Mouse (Mus musculus) MEL (cell line): Measurements from ENCODE around the gene Selenom. TPM values are rescaled to one million over a fixed set of nuclear protein-coding genes. Genes with fewer than 3 reads are reported as not detected.

ENCODE experiments used
- DNase-seq: peaks from one replicate; pipeline ENCODE4 v3.0.0; 2011; ENCODE audit warnings: low read depth, low spot score
- H3K27ac ChIP-seq: 2 replicates; pipeline ENCODE4 v1.5.1; 2012; ENCODE audit warnings: low read depth, mild to moderate bottlenecking, control low read depth, low read length, moderate library complexity; ENCODE audit not compliant: control insufficient read depth
- H3K27me3 ChIP-seq, 2 experiments: fragments of 150-350 bp in 1 of 2; sonication (generic) in 1 of 2; 2 replicates each; pipeline ENCODE4 v1.6.1; 2012; ENCODE audit warnings: low read length in 2 of 2, mild to moderate bottlenecking in 2 of 2, improper control_type of control experiment in 1 of 2, moderate library complexity in 1 of 2; ENCODE audit not compliant: insufficient read depth in 2 of 2, control insufficient read depth in 1 of 2
- H3K36me3 ChIP-seq, 2 experiments: 2 replicates each; pipeline ENCODE4 v1.6.1; 2012 to 2014; ENCODE audit warnings: low read length in 2 of 2, improper control_type of control experiment in 1 of 2, inconsistent platforms in 1 of 2, mild to moderate bottlenecking in 1 of 2; ENCODE audit not compliant: insufficient read depth in 2 of 2, control insufficient read depth in 1 of 2
- H3K4me1 ChIP-seq, 2 experiments: fragments of 150-350 bp in 1 of 2; sonication (generic) in 1 of 2; 2 replicates each; pipeline ENCODE4 v1.6.1; 2012; ENCODE audit warnings: low read length in 2 of 2, improper control_type of control experiment in 1 of 2, mild to moderate bottlenecking in 1 of 2; ENCODE audit not compliant: insufficient read depth in 2 of 2, control insufficient read depth in 1 of 2
- H3K4me3 ChIP-seq, 2 experiments: fragments of 150-350 bp in 1 of 2; sonication (generic) in 1 of 2; 2 replicates each; pipeline ENCODE4 v1.5.1; 2012; ENCODE audit warnings: low read depth in 2 of 2, low read length in 2 of 2, mild to moderate bottlenecking in 2 of 2, moderate library complexity in 2 of 2, control low read depth in 1 of 2, improper control_type of control experiment in 1 of 2; ENCODE audit not compliant: control insufficient read depth in 1 of 2, insufficient read depth in 1 of 2
- H3K79me2 ChIP-seq: 2 replicates; pipeline ENCODE4 v1.6.1; 2012; ENCODE audit warnings: mild to moderate bottlenecking, low read length, moderate library complexity; ENCODE audit not compliant: control insufficient read depth, poor library complexity, insufficient read depth
- H3K9ac ChIP-seq: 2 replicates; pipeline ENCODE4 v1.6.1; 2012; ENCODE audit warnings: low read depth, mild to moderate bottlenecking, control low read depth, low read length, moderate library complexity; ENCODE audit not compliant: control insufficient read depth, poor library complexity, severe bottlenecking
- H3K9me3 ChIP-seq: fragments of 150-350 bp; sonication (generic); replicated peaks from 2 replicates; pipeline ENCODE4 v1.6.1; 2012; ENCODE audit warnings: mild to moderate bottlenecking, low read length, improper control_type of control experiment, moderate library complexity; ENCODE audit not compliant: insufficient read depth
- BHLHE40 ChIP-seq: IDR thresholded peaks from 2 replicates; pipeline ENCODE4 v1.6.1; 2012; ENCODE audit warnings: low read depth, mild to moderate bottlenecking, inconsistent platforms, low read length, improper control_type of control experiment, borderline replicate concordance
- CHD1 ChIP-seq: IDR thresholded peaks from 2 replicates; pipeline ENCODE4 v1.6.1; 2012; ENCODE audit warnings: low read depth, mild to moderate bottlenecking, inconsistent platforms, low read length, improper control_type of control experiment
- CHD2 ChIP-seq: IDR thresholded peaks from 2 replicates; pipeline ENCODE4 v1.6.1; 2011; ENCODE audit warnings: low read length, improper control_type of control experiment
- CTCF ChIP-seq, 3 experiments: IDR thresholded peaks in 2 of 3; conservative IDR thresholded peaks in 1 of 3; 2 replicates each; pipeline ENCODE4 v1.5.1; 2011 to 2012; ENCODE audit warnings: low read length in 3 of 3, low read depth in 2 of 3, mild to moderate bottlenecking in 2 of 3, improper control_type of control experiment in 1 of 3, inconsistent platforms in 1 of 3, mixed read lengths in 1 of 3, moderate library complexity in 1 of 3; ENCODE audit not compliant: control insufficient read depth in 1 of 3, insufficient read depth in 1 of 3, poor library complexity in 1 of 3, severe bottlenecking in 1 of 3
- E2F4 ChIP-seq: IDR thresholded peaks from 2 replicates; pipeline ENCODE4 v1.6.1; 2011; ENCODE audit warnings: low read depth, low read length, improper control_type of control experiment, borderline replicate concordance
- ELF1 ChIP-seq: IDR thresholded peaks from 2 replicates; pipeline ENCODE4 v1.6.1; 2014; ENCODE audit warnings: low read depth, mild to moderate bottlenecking, inconsistent platforms, low read length, improper control_type of control experiment, moderate library complexity
- ETS1 ChIP-seq: IDR thresholded peaks from 2 replicates; pipeline ENCODE4 v1.6.1; 2012; ENCODE audit warnings: low read depth, mild to moderate bottlenecking, inconsistent platforms, low read length, improper control_type of control experiment, moderate library complexity
- GABPA ChIP-seq: IDR thresholded peaks from 2 replicates; pipeline ENCODE4 v1.6.1; 2012; ENCODE audit warnings: low read depth, mild to moderate bottlenecking, inconsistent platforms, low read length, improper control_type of control experiment, moderate library complexity
- HCFC1 ChIP-seq: IDR thresholded peaks from 2 replicates; pipeline ENCODE4 v1.6.1; 2012; ENCODE audit warnings: low read depth, mild to moderate bottlenecking, inconsistent platforms, low read length, improper control_type of control experiment, moderate library complexity
- JUND ChIP-seq: IDR thresholded peaks from 2 replicates; pipeline ENCODE4 v1.6.1; 2011; ENCODE audit warnings: low read depth, mild to moderate bottlenecking, improper control_type of control experiment, low read length
- KAT2A ChIP-seq: conservative IDR thresholded peaks from 2 replicates; pipeline ENCODE4 v1.6.1; 2012; ENCODE audit warnings: low read depth, low read length, improper control_type of control experiment, inconsistent platforms
- MEF2A ChIP-seq: IDR thresholded peaks from 2 replicates; pipeline ENCODE4 v1.6.1; 2014; ENCODE audit warnings: low read depth, mild to moderate bottlenecking, inconsistent platforms, low read length, improper control_type of control experiment; ENCODE audit not compliant: poor library complexity, insufficient replicate concordance, severe bottlenecking; ENCODE audit errors: extremely low read depth
- MXI1 ChIP-seq: IDR thresholded peaks from 2 replicates; pipeline ENCODE4 v1.6.1; 2011; ENCODE audit warnings: mild to moderate bottlenecking, low read depth, low read length, improper control_type of control experiment
- MYB ChIP-seq: IDR thresholded peaks from 2 replicates; pipeline ENCODE4 v1.6.1; 2011; ENCODE audit warnings: mild to moderate bottlenecking, low read depth, low read length, improper control_type of control experiment
- MYC ChIP-seq: IDR thresholded peaks from 2 replicates; pipeline ENCODE4 v1.6.1; 2011; ENCODE audit warnings: low read depth, mild to moderate bottlenecking, low read length, improper control_type of control experiment, moderate library complexity
- NELFE ChIP-seq: IDR thresholded peaks from 2 replicates; pipeline ENCODE4 v1.6.1; 2011; ENCODE audit warnings: low read depth, low read length, improper control_type of control experiment
- POLR2A ChIP-seq, 2 experiments: IDR thresholded peaks; 2 replicates each; pipeline ENCODE4 v1.6.1; 2011 to 2012; ENCODE audit warnings: low read length in 2 of 2, mild to moderate bottlenecking in 2 of 2, control low read depth in 1 of 2, improper control_type of control experiment in 1 of 2, low read depth in 1 of 2, moderate library complexity in 1 of 2; ENCODE audit not compliant: control insufficient read depth in 1 of 2, insufficient read depth in 1 of 2, poor library complexity in 1 of 2
- RAD21 ChIP-seq: IDR thresholded peaks from 2 replicates; pipeline ENCODE4 v1.6.1; 2011; ENCODE audit warnings: mild to moderate bottlenecking, low read depth, low read length, improper control_type of control experiment
- RCOR1 ChIP-seq: IDR thresholded peaks from 2 replicates; pipeline ENCODE4 v1.6.1; 2012; ENCODE audit warnings: low read depth, mild to moderate bottlenecking, inconsistent platforms, low read length, improper control_type of control experiment
- SMC3 ChIP-seq: IDR thresholded peaks from 2 replicates; pipeline ENCODE4 v1.6.1; 2011; ENCODE audit warnings: low read depth, low read length, improper control_type of control experiment
- TAL1 ChIP-seq: IDR thresholded peaks from 2 replicates; pipeline ENCODE4 v1.6.1; 2012; ENCODE audit warnings: mild to moderate bottlenecking, inconsistent platforms, low read length, moderate library complexity, mixed read lengths
- TBP ChIP-seq: IDR thresholded peaks from 2 replicates; pipeline ENCODE4 v1.8.0; 2011; ENCODE audit warnings: low read depth, low read length, improper control_type of control experiment
- UBTF ChIP-seq: IDR thresholded peaks from 2 replicates; pipeline ENCODE4 v1.6.1; 2012; ENCODE audit warnings: low read depth, mild to moderate bottlenecking, inconsistent platforms, low read length, improper control_type of control experiment, moderate library complexity, borderline replicate concordance; ENCODE audit not compliant: insufficient read depth
- USF2 ChIP-seq, 2 experiments: IDR thresholded peaks; 2 replicates each; pipeline ENCODE4 v1.6.1; 2011 to 2012; ENCODE audit warnings: improper control_type of control experiment in 2 of 2, low read length in 2 of 2, borderline replicate concordance in 1 of 2, inconsistent platforms in 1 of 2, low read depth in 1 of 2, mild to moderate bottlenecking in 1 of 2; ENCODE audit not compliant: insufficient read depth in 1 of 2
- ZKSCAN1 ChIP-seq: IDR thresholded peaks from 2 replicates; pipeline ENCODE4 v1.6.1; 2012; ENCODE audit warnings: low read depth, mild to moderate bottlenecking, inconsistent platforms, low read length, improper control_type of control experiment, moderate library complexity
- ZMIZ1 ChIP-seq: IDR thresholded peaks from 2 replicates; pipeline ENCODE4 v1.6.1; 2012; ENCODE audit warnings: low read depth, mild to moderate bottlenecking, inconsistent platforms, low read length, improper control_type of control experiment, moderate library complexity
- polyA plus RNA-seq, 2 experiments: library from polyadenylated mRNA; stranded (reverse) in 1 of 2; unstranded in 1 of 2; fragments of >175 nt in 1 of 2; fragments of >200 nt in 1 of 2; gene quantifications; 2 replicates each; pipeline versions ENCODE4 v1.2.1 to v1.2.4; 2012; ENCODE audit warnings: low replicate concordance in 2 of 2, low read depth in 1 of 2; ENCODE audit not compliant: insufficient read length in 2 of 2, insufficient read depth in 1 of 2, missing spikeins in 1 of 2
- total RNA-seq: library from RNA; depleted of rRNA; stranded (reverse); fragments of 300-350 nt; gene quantifications from 2 replicates; pipeline ENCODE4 v1.2.3, GENCODE M21; 2012

Gene Selenom
- total and polyA plus RNA-seq, 3 experiments, result 29.5 to 35.4 TPM; not detected in 1

- H3K4me1 ChIP-seq, result peaks cover 3 to 10% of the 10 kb centered on the region in 2 experiments
- H3K4me3 ChIP-seq, result no peak overlapping the region
- H3K9me3 ChIP-seq, result no peaks in the 10 kb centered on the region
- no peak for DNase-seq
- no peak overlapping the region for H3K9ac ChIP-seq
- peaks cover 0 to 2% of the 10 kb centered on the region in 2 experiments; a peak in 1 of 4 replicates for H3K27me3 ChIP-seq
- H3K36me3 ChIP-seq, result no peaks in the 10 kb centered on the region; a peak in 1 of 4 replicates
- H3K27ac ChIP-seq, result no peak overlapping the region
- TF ChIP-seq BHLHE40 (no peak), TBP (no peak), KAT2A (no peak), POLR2A (IDR thresholded peaks at IDR 0.05; ENCODE audit: control insufficient read depth in 1 of 2, insufficient read depth in 1 of 2, low read depth in 1 of 2, low read length in 2 of 2, poor library complexity in 1 of 2) (no peak), NELFE (no peak), ZKSCAN1 (no peak), USF2 (IDR thresholded peaks at IDR 0.05; ENCODE audit: borderline replicate concordance in 1 of 2, insufficient read depth in 1 of 2, low read depth in 1 of 2, low read length in 2 of 2) (no peak), MYB (no peak), CTCF (IDR thresholded peaks at IDR 0.05 in 2 of 3, conservative IDR thresholded peaks at IDR 0.05 in 1 of 3; ENCODE audit: control insufficient read depth in 1 of 3, insufficient read depth in 1 of 3, low read depth in 2 of 3, low read length in 3 of 3, poor library complexity in 1 of 3, severe bottlenecking in 1 of 3) (no peak), MEF2A (no peak), CHD1 (no peak), RAD21 (no peak), CHD2 (no peak), ETS1 (no peak), JUND (no peak), E2F4 (no peak), ELF1 (no peak), HCFC1 (no peak)
- H3K79me2 ChIP-seq, result no peaks in the 10 kb centered on the region
These were observed 31.2 kb downstream of the Selenom start for GRCm38 (mm10) chr11:3545531-3546241.

DNA sequence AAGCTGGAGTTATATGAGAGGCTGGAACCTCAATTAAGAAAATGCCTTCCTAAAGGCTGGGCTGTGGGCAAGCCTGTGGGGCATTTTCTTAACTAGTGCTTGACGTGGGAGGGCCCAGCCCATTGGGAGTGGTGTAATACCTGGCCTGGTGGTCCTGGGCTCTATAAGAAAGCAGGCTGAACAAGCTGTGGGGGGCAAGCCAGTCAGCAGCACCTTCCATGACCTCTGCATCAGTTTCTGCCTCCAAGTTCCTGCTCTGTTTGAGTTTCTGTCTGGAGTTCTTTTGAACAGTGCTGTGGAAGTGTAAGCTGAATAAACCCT, 31.7 kb downstream of the Selenom start:
- H3K27me3 ChIP-seq, result peaks cover 0 to 2% of the 10 kb centered on the region in 2 experiments; a peak in 1 of 4 replicates
- H3K36me3 ChIP-seq, result no peaks in the 10 kb centered on the region
- H3K9me3 ChIP-seq, result no peaks in the 10 kb centered on the region
- no peaks in the 10 kb centered on the region for H3K79me2 ChIP-seq
- no peak for TF ChIP-seq GABPA
- no peak for TF ChIP-seq RCOR1
- no peak for TF ChIP-seq UBTF
- no peak for TF ChIP-seq HCFC1
- TF ChIP-seq TAL1, result no peak
- TF ChIP-seq MYB, result no peak
- TF ChIP-seq USF2 (IDR thresholded peaks at IDR 0.05; ENCODE audit: borderline replicate concordance in 1 of 2, insufficient read depth in 1 of 2, low read depth in 1 of 2, low read length in 2 of 2), result no peak
- no peak for TF ChIP-seq E2F4
- no peak for TF ChIP-seq SMC3
- TF ChIP-seq ZMIZ1, result no peak
- TF ChIP-seq MXI1, result no peak
- no peak for TF ChIP-seq CTCF (IDR thresholded peaks at IDR 0.05 in 2 of 3, conservative IDR thresholded peaks at IDR 0.05 in 1 of 3; ENCODE audit: control insufficient read depth in 1 of 3, insufficient read depth in 1 of 3, low read depth in 2 of 3, low read length in 3 of 3, poor library complexity in 1 of 3, severe bottlenecking in 1 of 3)
- TF ChIP-seq MYC, result no peak
- no peak for TF ChIP-seq CHD2
- no peak for DNase-seq
- no peak overlapping the region for H3K9ac ChIP-seq
- H3K4me3 ChIP-seq, result no peak overlapping the region
- peaks cover 2 to 10% of the 10 kb centered on the region in 2 experiments; a peak in 3 of 4 replicates for H3K4me1 ChIP-seq
- H3K27ac ChIP-seq, result no peak overlapping the region
